In genomic region chr19:38237834-38238212, GRCm38 (mm10) we compare ENCODE assay signal across 8 mouse cellular contexts. TPM values are rescaled to one million over a fixed set of nuclear protein-coding genes. Genes with fewer than 3 reads are reported as not detected.
DNase-seq lines count a peak whose midpoint lies in the region; ATAC-seq lines count a peak whose summit lies in the region.

No protein-coding gene starts in this region.

- H3K4me2 ChIP-seq in forebrain, embryonic 11.5 days (ENCODE audit: low read depth, low read length, severe bottlenecking): no peak overlapping the region

- DNase-seq in forebrain, embryonic 10.5 days (ENCODE audit: extremely low spot score, low spot score): no peak
- no peak for DNase-seq in forebrain, embryonic 11.5 days (ENCODE audit: low spot score)
- peak; percentile 95 for DNase-seq in ES-CJ7 (ENCODE audit: low read depth, low spot score)
- DNase-seq in gastrocnemius, adult 18-20 months (ENCODE audit: low spot score): no peak
- DNase-seq in left cerebral cortex, postnatal 25 days (ENCODE audit: low spot score in 2 of 2): no peak
- DNase-seq in ovary, postnatal 36 days (ENCODE audit: low spot score): no peak

- H3K36me3 ChIP-seq in forebrain, embryonic 10.5 days (replicated peaks): no peaks in the 10 kb centered on the region
- H3K36me3 ChIP-seq in forebrain, embryonic 11.5 days (ENCODE audit: control insufficient read depth, insufficient read depth, low read length): no peaks in the 10 kb centered on the region
- H3K36me3 ChIP-seq in megakaryocyte, embryonic 14.5 days (replicated peaks; ENCODE audit: low read length): no peaks in the 10 kb centered on the region

- H3K4me1 ChIP-seq in forebrain, embryonic 10.5 days: peaks cover 23% of the 10 kb centered on the region
- no peaks in the 10 kb centered on the region for H3K4me1 ChIP-seq in forebrain, embryonic 11.5 days (replicated peaks; ENCODE audit: control insufficient read depth, insufficient read depth, low read length)
- H3K4me1 ChIP-seq in megakaryocyte, embryonic 14.5 days: peaks cover 15% of the 10 kb centered on the region

- no peak for ATAC-seq in forebrain, embryonic 11.5 days (replicated peaks; ENCODE audit: low FRiP score)
- 0 out of 2 replicates have a peak, but pooled peaks have one; percentile 34 for ATAC-seq in erythroid progenitor cell, adult 5-6 weeks (replicated peaks; ENCODE audit: low FRiP score, poor library complexity, severe bottlenecking)

- intact Hi-C loops in left cerebral cortex, postnatal 25 days (cut with DNase I): loop anchor here (1.0 kb wide), 1 partner anchor 14 kb away; the partner anchor contains the start of gene Fra10ac1

- H3K27me3 ChIP-seq in forebrain, embryonic 10.5 days (ENCODE audit: poor library complexity, severe bottlenecking): no peaks in the 10 kb centered on the region
- no peaks in the 10 kb centered on the region for H3K27me3 ChIP-seq in forebrain, embryonic 11.5 days (ENCODE audit: control insufficient read depth, insufficient read depth, low read length)
- peaks cover 6% of the 10 kb centered on the region for H3K27me3 ChIP-seq in megakaryocyte, embryonic 14.5 days (replicated peaks)

- no peaks in the 10 kb centered on the region for H3K9me3 ChIP-seq in forebrain, embryonic 10.5 days
- no peaks in the 10 kb centered on the region for H3K9me3 ChIP-seq in forebrain, embryonic 11.5 days (ENCODE audit: control insufficient read depth, low read length)
- H3K9me3 ChIP-seq in megakaryocyte, embryonic 14.5 days: no peaks in the 10 kb centered on the region

- peak overlapping the region; percentile 6; the same call in 1 of the 2 replicates for H3K27ac ChIP-seq in forebrain, embryonic 10.5 days
- no peak overlapping the region for H3K27ac ChIP-seq in forebrain, embryonic 11.5 days (ENCODE audit: low read depth, low read length)

- 51% methylated on average over 3 of the region's 3 CpGs for WGBS in forebrain, embryonic 10.5 days
- WGBS in forebrain, embryonic 11.5 days: 78% methylated on average over 3 of the region's 3 CpGs

- no peak overlapping the region for H3K4me3 ChIP-seq in forebrain, embryonic 10.5 days
- H3K4me3 ChIP-seq in forebrain, embryonic 11.5 days (ENCODE audit: low read depth, low read length): no peak overlapping the region
- peak overlapping the region; percentile 44 for H3K4me3 ChIP-seq in megakaryocyte, embryonic 14.5 days (replicated peaks)

- H3K9ac ChIP-seq in forebrain, embryonic 11.5 days (ENCODE audit: low read length): no peak overlapping the region

RNA-seq across cellular contexts. Expression of gene Fra10ac1, which starts 13.9 kb away (rescaled TPM):
- 45.8 and 47.6 TPM in 2 replicates for polyA plus RNA-seq in forebrain, embryonic 10.5 days (2016; fragmentation: Nextera tagmentation; extraction: Ambion mirVana)
- polyA plus RNA-seq in forebrain, embryonic 11.5 days (2014; fragmentation: Nextera tagmentation; extraction: Ambion mirVana): 47.2 and 50.3 TPM in 2 replicates
- 1.8 and 2.1 TPM in 2 replicates for total RNA-seq in erythroid progenitor cell, adult 5-6 weeks (2015; ENCODE audit: low replicate concordance)
- 6.1 and 9.5 TPM in 2 replicates for total RNA-seq in erythroid progenitor cell, adult 5-6 weeks (2017; ENCODE audit: low replicate concordance)
- 7.1 TPM in 1 of 2 replicates, not detected in the other for polyA plus RNA-seq in megakaryocyte, embryonic 14.5 days (2012; ENCODE audit: insufficient read depth, low replicate concordance)
- 10 to 100 TPM; 11.6 to 12.1 TPM for total RNA-seq in gastrocnemius, adult 18-20 months (2021)
- 10 to 100 TPM; 14.5 to 16.7 TPM for total RNA-seq in left cerebral cortex, postnatal 25 days (2021)

RNA-seq across cellular contexts. Expression of gene Lgi1, which starts 26.5 kb away (rescaled TPM):
- polyA plus RNA-seq in forebrain, embryonic 10.5 days (2016; fragmentation: Nextera tagmentation; extraction: Ambion mirVana): 0.25 and 0.63 TPM in 2 replicates
- polyA plus RNA-seq in forebrain, embryonic 11.5 days (2014; fragmentation: Nextera tagmentation; extraction: Ambion mirVana): 0.69 and 1.2 TPM in 2 replicates
- total RNA-seq in erythroid progenitor cell, adult 5-6 weeks (2015; ENCODE audit: low replicate concordance): not detected in 2 replicates
- total RNA-seq in erythroid progenitor cell, adult 5-6 weeks (2017; ENCODE audit: low replicate concordance): not detected in 2 replicates
- not detected in 2 replicates for polyA plus RNA-seq in megakaryocyte, embryonic 14.5 days (2012; ENCODE audit: insufficient read depth, low replicate concordance)
- total RNA-seq in gastrocnemius, adult 18-20 months (2021): 1 to 10 TPM; 4.3 to 6.8 TPM
- total RNA-seq in left cerebral cortex, postnatal 25 days (2021): 100 to 1,000 TPM; 141 to 144 TPM

Comparison
In these comparisons a context has a peak if more than half of its experiments do, and no peak if none do; other contexts are left out.
1. RNA of gene Lgi1, which starts 26.5 kb away (total RNA-seq): 141 to 144 TPM in left cerebral cortex, postnatal 25 days; 4.3 to 6.8 TPM in gastrocnemius, adult 18-20 months and not detected in erythroid progenitor cell, adult 5-6 weeks; every median in the first group is over 10 times any median in the second.